Mouse (Mus musculus) regulatory T cell (primary cell): Measurements from ENCODE around the gene Top2a.

ENCODE experiments used
- in situ Hi-C: fragments of 300-600 bp; cut with MboI, MseI; formaldehyde crosslinking; loops from one replicate; pipeline ENCODE4 v1.15.1; 2025; ENCODE audit warnings: high pct_unique_total_duplicates

Top2a gene

DNA sequence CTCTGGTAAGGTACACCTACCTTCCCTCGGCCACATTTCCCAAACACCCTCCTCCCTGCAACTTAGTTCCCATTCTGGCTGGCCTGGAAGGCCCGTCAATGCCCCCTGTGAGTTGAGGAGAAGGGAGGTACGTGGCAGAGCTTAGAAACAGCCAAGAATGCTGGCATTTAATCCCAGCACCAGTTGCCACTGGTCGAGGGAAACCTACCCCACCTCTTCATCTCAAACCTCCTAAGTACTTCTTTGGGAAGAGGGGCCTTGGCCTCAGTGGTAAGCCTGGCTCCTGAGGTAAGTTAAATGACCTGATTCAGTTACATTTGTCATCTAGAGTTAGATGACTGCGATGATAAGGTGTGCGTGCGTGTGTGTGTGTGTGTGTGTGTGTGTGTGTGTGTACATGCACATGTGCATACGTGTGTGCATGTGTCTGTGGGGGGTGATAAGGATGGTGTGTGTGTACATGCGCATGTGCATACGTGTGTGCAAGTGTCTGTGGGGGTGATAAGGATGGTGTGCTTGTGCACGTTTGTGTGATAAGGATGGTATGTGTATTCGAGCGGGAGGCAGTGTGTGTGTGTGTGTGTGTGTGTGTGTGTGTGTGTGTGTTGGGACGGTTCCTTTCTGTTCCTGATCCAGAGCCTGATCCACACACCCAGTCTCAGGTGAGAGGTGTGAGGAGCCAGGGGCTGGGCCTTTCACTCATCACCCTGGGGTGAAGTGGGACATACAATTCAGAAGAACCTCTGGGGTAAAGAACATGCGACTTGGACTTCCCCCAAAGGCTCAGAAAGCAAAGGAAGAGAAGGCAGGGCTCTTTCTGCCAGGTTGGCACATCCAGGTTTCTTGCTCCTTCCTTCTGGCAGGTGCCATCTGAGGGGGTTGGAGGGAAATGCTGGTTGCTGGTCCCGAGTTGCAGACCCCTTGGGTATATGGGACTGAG, 18.1 kb upstream of the Top2a start:
- in situ Hi-C loops = loop anchor here (5.0 kb wide), 1 partner anchor 80 kb away; no protein-coding TSS in a partner anchor

GRCm38 (mm10) chr11:99041051-99041729, 17.2 kb upstream of the Top2a start, which contains the start of gene Igfbp4:
TSS of gene Igfbp4 (plus strand) at chr11:99041244.
- in situ Hi-C loops = loop anchor here (5.0 kb wide), 1 partner anchor 81 kb away; no protein-coding TSS in a partner anchor

- in situ Hi-C loops = loop anchor here (5.0 kb wide), 1 partner anchor 82 kb away; no protein-coding TSS in a partner anchor
These were observed 16.5 kb upstream of the Top2a start for GRCm38 (mm10) chr11:99040346-99040974.

DNA sequence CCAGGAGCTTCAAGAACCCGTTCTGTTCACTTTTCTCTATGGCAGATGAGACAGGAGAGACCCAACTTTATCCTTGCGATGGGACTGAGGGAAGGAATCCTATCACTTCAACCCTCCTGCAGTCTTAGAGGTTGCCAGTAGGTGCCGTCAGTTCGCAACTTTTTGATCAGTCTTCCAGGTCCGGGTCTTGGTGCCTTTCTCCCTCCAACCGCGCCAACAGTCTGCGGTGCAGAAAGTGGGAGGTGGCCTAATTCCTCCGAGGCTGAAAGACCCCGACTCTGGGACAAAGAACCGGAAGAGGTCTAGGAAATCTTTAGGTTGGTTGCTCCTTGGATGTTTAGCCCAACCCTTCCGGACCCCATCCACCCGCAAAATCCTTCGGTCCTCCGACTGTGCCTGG, 15.8 kb upstream of the Top2a start:
- in situ Hi-C loops = loop anchor here (5.0 kb wide), 1 partner anchor 83 kb away; no protein-coding TSS in a partner anchor

DNA sequence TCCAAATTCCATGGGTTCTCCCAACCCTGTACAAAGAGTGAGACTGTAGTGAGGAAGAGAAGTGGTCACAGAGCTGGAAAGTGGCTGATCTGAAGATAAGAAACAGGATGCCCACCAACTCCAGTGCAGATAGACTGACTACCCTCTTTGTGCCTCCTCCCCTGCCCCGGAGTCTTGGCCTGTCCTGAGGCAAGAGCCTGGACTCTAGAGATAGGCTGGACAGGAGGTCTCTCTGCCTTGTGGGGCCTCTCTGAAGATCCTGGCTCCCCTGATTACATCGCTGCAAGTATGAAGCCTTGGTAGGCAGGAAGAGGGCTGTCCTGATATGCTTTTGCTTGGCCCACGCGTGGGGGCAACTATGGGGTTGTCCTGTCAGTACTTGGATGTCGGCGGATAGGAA, 12.3 kb upstream of the Top2a start:
- in situ Hi-C loops = no loop called here

DNA sequence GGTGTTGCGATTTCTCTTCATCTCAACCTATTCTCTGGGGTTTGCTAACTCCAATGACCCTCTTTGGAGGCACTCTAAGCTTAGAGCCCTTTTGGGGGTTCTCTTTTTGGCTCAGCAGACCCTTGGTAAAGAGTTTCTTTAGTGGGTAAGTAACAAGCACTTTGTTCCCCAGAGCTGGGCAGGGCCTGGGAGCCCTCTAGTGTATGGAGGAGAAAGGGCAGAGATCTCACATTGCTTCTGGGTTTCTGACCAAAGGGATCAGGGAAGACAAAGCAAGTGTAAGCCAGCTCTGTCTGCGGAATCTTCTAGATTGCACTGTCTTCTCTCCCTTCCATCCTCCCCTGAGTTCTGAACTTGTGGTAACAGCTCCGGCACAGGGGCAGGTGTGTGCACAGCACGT, 11.4 kb upstream of the Top2a start:
- in situ Hi-C loops = no loop called here

GRCm38 (mm10) chr11:99026899-99027440, 3.0 kb upstream of the Top2a start:
- in situ Hi-C loops = no loop called here

- in situ Hi-C loops = no loop called here
These were observed 1.9 kb upstream of the Top2a start for GRCm38 (mm10) chr11:99025878-99026277.

DNA sequence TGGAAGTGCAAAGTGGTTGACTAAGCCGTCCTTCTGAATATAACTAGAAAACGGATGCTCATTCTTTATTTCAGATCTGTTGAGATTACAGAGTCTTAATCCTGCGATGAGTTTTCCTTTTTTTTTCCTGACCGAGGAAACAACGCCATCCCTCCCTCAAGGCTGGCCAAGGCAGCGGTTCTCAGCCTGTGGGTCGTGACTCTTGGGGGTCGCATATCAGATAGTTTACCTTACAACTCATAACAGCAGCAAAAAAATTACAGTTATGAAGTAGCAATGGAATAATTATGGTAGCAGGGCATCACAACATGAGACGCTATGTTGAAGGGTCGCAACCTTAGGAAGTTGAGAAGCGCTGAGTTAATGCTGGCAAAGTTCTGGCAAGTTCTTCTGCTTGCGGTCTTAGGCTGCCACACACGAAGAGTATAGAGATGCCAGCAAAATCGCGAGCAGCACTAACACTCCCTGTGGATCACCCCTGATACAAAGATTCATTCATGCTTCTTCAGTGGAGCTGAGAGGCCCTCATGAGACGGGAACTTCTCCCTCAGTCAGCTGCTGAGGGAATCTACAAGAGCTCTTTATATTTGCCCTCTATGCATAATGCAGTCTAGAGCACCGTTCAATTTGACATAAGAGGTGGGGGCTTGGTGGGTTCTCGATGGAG, 612 bp upstream of the Top2a start:
- in situ Hi-C loops = loop anchor here (5.0 kb wide), 1 partner anchor 123 kb away; no protein-coding TSS in a partner anchor

GRCm38 (mm10) chr11:99023094-99023493, 895 bp downstream of the Top2a start:
- in situ Hi-C loops = loop anchor here (5.0 kb wide), 1 partner anchor 124 kb away; no protein-coding TSS in a partner anchor

DNA sequence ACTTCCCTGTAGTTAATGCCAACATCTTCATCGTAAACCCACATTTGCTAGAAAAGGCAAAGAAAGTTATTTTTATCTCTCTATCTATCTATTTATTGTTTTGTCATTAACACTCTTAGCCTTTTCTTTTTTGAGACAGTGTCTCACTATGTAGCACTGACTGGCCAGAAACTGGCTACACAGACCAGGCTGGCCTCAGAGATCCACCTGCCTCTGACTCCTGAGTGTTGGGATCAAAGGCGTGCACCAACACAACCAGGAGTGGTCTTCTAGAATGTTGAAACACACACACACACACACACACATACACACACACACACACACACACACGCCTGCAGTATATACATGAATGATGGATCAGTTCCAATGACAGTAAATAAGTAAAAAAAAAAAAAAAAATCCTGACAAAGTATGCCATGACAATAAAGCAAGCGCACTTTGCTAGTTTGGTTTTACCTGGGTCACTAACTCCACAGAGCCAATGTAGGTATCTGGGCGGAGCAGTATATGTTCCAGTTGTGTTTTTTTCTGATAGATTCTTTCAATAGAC, 1.5 kb downstream of the Top2a start:
- in situ Hi-C loops = loop anchor here (5.0 kb wide), 1 partner anchor 125 kb away; no protein-coding TSS in a partner anchor

DNA sequence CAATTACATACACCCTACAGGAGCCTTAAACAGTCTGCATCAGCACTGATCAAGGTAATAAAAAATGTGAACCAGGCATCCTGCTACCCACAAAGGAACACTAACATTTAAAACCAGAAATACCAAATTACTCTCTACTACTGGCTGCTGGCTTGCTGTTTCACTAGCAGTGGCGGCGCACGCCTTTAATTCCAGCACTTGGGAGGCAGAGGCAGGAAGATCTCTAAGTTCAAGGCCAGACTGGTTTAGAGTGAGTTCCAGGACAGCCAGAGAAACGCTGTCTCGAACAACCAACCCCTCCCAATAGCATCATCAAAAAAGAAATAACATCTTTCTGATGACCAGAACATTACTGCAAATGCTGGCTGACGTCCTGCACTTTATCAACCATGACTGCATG, 4.1 kb downstream of the Top2a start:
- in situ Hi-C loops = loop anchor here (5.0 to 10.0 kb wide), 2 partner anchors 127 to 1495 kb away; no protein-coding TSS in a partner anchor

GRCm38 (mm10) chr11:99013856-99014255, 10.1 kb downstream of the Top2a start:
- in situ Hi-C loops = loop anchor here (10.0 kb wide), 1 partner anchor 1501 kb away; no protein-coding TSS in a partner anchor

- in situ Hi-C loops = loop anchor here (10.0 kb wide), 1 partner anchor 1504 kb away; no protein-coding TSS in a partner anchor
These were observed 13.3 kb downstream of the Top2a start for GRCm38 (mm10) chr11:99010706-99011105.

- in situ Hi-C loops = loop anchor here (10.0 kb wide), 1 partner anchor 1505 kb away; no protein-coding TSS in a partner anchor
These were observed 13.9 kb downstream of the Top2a start for GRCm38 (mm10) chr11:99010124-99010523.

- in situ Hi-C loops = loop anchor here (10.0 kb wide), 2 partner anchors 218 to 1832 kb away; no protein-coding TSS in a partner anchor
These were observed 17.2 kb downstream of the Top2a start for GRCm38 (mm10) chr11:99006788-99007187.

DNA sequence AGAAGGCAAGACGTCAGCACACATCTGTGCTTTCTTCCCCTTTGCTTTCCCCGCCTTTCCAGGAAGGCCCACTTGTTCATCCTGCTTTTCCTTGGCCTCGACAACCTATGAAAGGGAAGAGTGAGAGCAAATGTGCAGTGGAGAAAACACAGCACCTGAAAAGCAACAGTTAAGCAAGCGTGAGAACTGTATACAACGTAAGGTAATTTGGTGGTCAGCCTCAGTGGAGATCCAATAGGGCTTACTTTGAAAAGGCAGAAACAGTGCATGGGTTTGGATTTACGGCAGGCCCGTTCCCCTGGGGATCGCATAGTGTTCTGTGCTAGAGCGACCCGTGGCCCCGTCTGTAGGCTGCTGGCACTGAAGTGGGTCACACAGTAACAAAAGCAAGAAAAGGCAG, 24.7 kb downstream of the Top2a start:
- in situ Hi-C loops = no loop called here

DNA sequence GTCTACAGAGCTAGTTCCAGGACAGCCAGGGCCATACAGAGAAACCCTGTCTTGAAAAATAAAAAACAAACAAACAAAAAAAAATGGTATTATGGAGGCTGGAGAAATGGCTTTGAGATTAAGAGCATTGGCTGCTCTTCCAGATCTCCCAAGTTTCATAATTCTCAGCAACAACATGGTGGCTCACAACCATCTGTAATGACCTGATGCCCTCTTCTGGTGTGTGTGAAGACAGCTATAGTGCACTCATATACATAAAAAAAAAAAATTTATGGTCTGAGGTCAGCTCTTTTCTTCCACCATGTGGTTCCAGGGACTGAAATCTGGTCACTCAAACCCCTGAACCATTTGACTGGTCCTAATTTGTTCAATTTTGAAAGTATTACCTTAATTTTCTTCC, 25.2 kb downstream of the Top2a start:
- in situ Hi-C loops = no loop called here

DNA sequence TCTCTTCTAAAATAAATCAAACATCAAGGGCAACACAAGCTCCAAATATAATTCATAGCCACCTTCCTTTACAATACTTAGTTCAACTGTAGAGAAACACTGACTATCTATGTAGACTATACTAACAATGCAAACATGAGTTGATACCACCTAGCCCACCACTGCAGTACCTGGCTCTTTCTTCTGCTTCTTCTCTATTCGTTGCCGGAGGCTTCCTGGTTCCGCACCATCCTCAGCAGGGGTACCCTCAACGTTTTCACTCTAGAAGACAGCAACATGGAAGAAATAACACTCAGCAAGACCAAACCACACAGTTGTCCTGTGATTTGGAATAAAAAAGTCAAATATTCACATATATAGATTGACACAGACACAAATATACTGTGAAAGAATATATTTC, 26.3 kb downstream of the Top2a start:
- in situ Hi-C loops = no loop called here

DNA sequence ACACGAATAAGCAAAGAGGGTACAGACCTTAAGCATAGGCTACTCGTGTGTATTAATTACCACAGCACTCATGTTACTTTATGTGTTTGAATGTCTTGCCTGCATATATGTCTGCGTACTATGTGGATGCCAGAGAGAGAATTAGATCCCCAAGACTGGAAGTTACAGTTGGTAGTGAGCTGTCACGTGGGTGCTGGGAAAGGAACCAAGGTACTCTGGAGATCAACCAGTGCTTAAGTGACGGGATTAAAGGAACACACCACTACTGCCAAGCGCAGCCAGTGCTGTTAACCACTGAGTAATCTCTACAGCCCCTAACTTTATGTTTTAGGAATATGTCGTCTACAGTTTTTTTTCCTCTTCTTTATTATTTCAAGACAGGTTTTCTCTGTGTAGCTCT, 28.0 kb downstream of the Top2a start:
- in situ Hi-C loops = no loop called here
